Mouse (Mus musculus) megakaryocyte, embryonic 14.5 days (primary cell): ENCODE measurements around the gene Ercc8.

Source experiments
- FLI1 ChIP-seq: IDR thresholded peaks from 2 replicates; pipeline ENCODE4 v1.6.1; 2012; ENCODE audit warnings: low read length, inconsistent platforms, mixed read lengths
- GATA1 ChIP-seq: IDR thresholded peaks from 3 replicates; pipeline ENCODE4 v1.6.1; 2012; ENCODE audit warnings: mixed read lengths, low read length, inconsistent platforms, borderline replicate concordance

DNA sequence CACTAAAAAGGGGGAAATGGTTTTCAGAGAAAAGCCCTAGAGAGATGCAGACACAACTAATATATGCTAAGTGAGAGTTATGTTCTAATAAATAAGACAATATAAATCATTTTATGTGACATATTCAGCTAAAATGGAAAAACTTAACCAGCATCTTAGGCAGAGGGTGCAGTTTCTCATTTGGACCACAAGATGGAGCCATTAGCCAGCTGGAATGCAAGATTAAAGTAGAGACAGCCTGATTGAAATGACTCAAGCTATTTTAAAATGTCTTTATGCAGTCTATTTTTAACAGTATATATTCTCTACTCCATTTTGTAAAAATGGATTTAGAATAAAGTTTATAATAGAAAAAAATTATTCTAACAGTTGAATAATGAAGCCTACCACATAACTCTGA is 6.7 kb upstream of the Ercc8 start:
- TF ChIP-seq GATA1 (no peak), FLI1 (no peak)
